Mouse (Mus musculus): Measurements from ENCODE around the gene Zfp36l1. TPM values are rescaled to one million over a fixed set of nuclear protein-coding genes. Genes with fewer than 3 reads are reported as not detected.

The Zfp36l1 gene
- total RNA-seq, 2 experiments from 2014 or later, result 80.4 to 90.5 TPM

DNA sequence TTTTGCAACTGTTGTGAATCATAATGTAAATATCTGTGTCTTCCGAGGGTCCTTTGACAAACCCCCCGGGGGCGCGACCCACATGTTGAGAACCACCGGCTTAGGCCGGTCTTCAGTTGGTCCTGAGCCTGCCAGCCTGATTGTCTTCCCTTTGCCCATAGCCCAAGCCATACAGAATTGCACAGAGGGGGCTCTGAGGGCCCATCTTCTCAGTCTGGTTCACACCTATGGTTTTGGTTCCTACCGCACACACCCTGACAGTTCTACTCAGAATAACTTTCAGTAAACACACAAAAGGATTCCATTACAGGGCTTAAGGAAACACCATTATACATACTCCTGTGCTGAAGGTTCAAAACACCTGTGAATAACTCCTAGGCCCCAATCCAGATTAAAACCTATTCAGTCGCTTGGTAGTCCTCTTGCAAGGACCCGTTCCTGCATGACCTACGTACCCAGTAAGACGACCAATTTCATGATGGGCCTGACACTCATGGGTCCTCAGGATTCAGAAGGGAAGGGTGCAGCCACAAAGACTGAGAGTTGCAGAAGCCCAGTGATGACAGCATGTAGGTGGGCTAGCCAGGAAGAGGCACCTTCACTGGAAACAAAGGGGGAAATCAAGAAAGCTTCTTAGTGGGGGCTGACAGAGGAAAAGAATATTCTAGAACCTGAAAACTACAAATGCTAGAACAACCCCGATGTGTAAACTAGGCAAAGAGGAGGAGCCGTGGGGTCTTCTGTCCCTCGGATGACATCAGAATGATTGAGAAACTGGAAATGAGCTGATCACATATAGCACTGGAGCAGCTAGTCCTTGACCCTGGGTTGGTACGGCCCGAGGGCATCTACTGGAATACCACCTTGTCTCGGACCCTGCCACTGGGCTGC is 18.8 kb upstream of the Zfp36l1 start:
- DNase-seq, result no peak

DNA sequence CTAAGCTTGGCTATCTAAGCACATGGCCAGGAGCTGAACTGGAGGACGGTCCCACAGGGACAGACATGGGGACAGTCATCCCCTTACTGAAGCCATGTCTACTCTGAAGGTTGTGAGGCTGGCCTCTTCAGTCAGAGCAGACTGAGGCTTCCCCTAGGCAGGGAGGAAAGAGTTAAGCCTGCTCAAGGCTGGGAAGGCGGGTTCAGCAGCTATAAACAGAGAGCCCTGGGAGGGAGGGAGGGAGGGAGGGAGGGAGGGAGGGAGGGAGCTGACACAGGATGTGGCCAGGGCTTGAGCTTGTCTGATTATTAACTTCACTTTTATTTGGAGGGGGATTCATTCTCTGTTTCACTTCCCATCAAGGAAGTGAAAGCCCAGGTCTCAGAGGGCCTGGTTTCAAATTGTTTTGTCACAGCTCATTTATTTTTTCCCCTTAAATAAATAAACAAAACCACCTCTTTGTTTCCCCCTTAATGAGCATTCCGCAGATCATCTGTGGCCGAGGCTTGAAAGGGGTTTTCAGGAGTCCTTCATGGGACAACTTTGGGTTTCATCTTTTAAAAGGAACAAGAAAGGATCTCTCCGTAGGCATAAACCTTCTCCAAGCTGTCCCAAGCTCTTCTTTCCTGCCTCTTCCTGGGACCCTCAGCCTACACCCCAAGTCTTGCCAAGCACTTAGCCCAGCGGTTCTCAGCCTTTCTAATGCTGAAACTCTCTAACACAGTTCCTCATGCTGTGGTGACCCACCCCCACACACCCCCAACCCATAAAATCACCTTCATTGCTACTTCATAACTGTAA is 17.9 kb upstream of the Zfp36l1 start:
- DNase-seq, result no peak

DNA sequence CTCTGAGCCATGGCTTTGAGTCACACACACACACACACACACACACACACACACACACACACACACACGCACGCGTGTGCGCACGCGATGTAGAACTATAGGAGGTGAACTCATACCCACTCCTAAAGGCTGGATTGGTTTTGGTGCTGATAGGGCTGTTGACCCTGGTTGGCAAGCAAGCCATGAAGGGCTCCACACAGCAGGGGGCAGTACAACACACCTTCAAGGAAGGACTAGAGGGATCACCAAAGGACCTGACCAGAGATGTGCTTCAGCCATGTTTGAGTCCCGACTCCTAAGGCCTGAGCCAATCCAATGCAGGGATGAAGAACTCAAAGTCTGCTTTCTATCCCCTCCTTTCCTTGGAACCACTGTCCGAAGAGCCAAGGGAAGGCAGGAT is 16.7 kb upstream of the Zfp36l1 start:
- DNase-seq, result no peak

DNA sequence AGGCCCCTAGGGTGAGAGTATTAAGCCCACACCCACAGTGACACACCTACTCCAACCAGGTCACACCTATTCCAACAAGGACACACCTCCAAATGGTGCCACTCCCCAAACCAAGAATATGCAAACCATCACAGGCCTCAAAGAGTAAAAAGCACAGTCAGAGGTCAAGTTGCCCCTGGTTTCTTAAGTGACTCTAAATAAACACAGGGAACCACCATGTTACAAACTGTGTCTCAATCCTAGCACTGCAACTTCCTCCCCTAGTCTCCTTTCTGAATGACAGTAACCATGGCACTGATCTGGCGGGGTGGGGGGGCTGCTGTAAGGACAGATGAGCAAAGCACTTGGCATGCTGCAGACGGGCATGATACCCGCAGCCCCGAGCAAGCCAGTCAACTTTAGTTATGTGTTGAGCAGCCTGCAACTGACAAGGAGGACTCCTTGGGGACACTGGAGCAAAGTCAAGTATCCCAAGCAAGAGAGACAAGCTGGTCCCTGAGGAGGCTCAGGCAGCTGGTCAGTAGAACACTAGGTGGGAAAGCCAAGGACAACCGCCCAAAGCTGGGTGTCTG is 14.5 kb upstream of the Zfp36l1 start:
- DNase-seq, result no peak

DNA sequence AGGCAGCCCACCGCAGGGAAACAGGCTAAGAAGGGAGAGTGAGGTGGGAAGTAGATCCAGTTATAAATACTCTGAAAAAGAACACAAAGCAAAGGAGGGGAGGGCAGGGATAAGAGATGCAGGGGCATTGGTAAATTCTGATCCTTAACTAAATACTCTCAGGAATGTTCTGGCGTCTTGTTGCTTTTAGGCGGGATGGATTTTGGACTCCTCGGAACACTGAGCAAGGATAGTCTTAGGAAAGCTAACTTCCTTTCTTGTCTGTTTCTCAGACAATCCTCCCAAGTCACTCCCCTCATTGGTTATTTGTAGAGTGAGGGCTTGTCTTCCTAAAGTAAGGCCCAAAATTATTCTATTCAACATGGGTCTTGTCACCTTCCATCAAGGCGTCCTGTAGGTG is 12.5 kb upstream of the Zfp36l1 start:
- no peak for DNase-seq

DNA sequence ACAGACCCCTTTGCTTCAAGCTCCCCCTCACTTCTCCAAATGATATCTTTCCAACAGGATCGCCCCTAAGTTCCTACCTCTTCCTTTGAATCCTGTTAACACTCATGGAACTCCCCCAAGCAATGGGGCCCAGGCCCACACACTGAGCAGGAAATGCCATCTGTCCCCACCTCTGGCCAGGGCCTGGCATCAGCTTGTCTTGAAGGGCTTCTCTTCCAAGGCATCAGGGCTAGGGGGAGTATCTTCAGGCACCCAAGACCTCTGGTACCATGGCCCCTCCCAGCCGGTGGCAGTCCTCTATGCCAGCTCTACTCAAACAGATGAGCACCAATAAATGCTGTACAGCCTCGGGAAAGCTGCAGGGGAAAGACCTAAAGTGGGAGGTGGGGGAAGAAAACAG is 11.9 kb upstream of the Zfp36l1 start:
- no peak for DNase-seq

DNA sequence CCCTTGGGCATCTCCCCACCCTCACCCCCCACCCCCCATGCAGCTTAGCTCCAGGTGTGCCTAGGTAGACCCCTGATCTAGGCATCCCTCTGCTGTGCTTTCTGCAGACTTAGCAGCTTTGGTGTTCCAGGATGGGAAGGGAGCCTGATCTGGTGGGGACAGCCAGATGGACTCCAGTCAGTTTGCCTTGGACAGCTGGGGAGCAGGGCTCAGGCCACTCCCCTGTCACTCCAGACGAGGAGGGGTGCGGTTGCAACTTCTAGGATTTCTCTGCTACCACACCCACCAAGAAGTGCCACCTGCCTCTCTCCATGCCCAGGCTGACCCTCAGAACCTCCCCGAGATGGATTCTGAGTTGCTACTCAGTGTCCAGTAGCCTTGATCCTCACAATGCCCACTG is 11.4 kb upstream of the Zfp36l1 start:
- peak; percentile 44 for DNase-seq

DNA sequence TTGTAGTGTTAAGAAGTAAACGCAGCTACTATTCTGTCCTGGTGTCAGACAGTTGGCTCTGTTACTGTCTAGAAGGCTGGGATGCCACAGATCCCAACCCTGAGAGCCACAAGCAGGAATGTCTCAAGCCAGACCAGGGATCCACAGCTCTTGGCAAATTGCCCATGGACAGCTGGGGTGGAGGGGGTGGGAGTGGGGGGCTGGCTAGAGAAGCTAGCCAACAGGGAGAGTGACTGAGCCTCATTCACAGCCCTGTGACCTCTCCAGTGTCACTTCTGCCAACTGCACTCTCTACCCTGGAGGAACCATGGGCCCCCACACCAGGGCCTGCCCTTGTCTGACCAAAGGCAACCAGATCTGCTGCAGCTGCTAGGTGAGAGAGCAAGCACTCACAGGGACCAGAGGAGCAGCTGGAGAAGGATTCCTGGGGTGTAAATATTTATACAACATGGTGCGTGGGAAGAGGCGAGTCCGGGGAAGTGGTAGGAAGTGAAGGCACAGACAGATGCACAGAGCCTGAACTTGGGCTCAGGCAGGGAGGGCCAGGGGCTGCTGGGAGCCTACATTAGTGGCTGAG is 10.5 kb upstream of the Zfp36l1 start:
- DNase-seq, result peak; percentile 59

DNA sequence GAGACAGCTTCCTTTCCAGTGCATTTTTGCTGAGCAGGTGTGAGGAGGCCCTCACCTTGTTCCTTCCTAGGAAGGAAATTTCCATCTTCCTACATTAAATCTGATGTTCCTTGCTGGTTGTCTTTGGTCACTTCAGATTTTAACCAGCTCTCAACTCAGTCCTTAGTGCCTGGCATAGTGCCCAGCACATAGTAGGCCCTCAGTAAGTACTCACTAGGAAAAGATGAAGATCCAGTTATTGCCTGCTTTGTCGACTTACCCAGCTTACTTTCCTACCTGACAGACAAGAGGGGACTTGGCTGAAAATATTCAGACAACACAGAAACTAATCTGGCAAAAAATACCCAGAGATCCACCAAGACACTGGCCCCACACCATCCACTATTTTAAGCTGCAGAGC is 8.6 kb upstream of the Zfp36l1 start:
- no peak for DNase-seq

DNA sequence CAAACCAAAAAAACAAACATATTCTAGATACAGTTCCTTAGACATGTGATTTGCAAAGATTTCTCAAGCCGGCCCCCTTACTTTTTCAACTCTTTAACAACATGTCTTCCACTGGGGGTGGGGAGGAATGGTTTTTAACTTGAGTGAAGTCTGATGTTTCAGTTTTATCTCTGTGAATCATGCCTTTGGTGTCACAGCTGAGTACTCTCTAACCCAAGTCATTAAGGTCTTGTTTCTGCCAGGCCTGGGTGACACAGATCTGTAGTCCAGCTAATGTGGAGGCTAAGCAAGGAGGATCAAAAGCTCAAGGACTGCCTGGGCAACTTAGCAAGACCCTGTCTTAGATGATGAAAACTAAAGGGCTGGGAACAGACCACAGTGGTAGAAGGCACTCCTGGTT is 5.8 kb upstream of the Zfp36l1 start:
- DNase-seq, result no peak

DNA sequence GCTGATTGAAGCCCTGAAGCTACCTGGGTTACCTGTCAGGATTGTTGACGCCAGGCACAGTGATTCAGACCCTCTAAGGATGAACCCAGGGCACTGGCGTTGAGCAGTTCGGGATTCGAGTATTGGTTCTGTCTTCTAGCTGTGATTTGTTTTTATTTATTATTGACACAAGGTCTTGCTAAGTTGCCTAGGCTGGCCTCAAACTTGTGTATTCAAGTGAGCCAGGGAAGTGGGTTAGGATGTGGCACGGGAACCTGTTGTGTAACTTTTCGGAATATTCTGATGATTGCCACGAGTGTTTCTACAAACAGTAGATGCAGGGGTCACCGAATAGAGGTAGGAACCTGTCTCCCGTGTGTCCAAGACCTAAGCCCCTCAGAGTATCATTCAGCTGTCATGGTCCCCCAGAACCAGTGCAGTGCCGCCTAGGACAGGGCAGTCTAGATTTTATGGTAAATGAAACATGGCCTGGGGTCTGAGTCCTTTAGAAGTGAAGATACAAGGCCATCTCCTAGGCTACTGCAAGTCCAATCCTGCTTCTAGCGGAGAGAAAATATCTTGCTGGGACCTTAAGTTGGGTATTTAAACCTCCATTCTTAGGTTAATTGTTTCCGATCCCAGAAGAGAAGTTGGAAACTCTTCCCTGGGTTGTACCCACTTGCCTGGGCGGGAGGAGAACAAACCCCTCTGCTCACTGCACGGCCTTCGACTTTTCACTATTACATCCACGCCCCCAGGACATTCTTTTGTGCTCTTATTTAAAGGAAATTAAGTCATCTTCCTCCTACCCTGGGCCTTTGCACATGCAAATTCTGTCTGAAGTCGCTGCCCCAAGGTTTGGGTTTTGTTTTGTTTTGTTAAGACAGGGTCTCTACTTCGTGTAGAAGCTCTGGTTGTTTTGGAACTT is 3.6 kb upstream of the Zfp36l1 start:
- DNase-seq, result no peak

DNA sequence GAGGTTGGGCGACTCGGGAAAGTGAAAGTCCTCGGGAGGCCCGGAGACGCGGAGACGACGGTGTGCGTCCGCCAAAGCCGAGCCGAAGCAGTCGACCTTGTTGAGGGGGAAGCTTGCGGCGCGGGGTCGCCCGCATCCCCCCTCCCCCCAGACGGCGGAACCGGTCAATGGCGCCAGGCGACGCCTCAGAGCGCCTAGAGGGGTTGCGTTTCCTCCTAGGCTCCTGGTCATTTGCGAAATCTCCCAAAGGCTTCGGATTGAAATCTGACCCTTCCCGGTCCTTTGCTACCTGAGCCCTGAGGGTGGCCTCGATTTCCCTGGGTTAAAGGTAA is 3.0 kb upstream of the Zfp36l1 start:
- DNase-seq, result no peak

DNA sequence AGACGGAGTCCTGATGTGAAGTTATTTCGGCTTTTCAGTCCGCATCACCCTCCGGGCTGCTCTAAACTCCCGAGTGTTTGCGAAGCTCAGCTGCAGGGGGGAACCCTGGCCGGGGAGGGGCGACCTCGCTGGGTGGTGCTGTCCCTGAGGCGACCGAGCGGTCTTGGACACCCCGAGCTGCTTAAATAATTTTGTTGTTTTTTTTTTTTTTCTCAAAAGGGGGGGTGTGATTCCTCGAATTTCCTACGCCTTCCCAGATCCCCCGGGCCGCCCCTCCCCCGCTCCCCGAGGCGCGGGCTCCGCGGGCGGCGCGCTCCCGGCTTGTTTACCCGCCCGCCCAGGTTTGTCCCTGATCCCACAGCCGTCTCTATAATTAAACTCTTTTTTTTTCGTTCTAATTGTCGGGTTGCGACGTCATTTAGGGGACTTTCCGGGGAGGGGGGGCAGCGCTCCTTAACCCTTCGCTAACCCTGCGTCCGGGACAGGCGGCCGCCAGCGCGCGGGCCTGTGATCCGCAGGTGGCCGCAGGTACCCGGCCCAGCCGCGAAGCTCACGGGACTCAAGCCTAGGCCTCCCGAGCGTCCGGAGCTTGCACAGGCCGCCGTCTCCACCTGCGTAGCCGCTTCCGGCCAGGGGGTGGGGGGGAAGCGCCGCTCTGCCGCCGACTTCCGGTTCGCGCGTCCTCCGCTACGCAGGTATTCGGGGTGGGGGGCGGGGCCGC is 2.5 kb upstream of the Zfp36l1 start:
- DNase-seq, result peak; percentile 79

DNA sequence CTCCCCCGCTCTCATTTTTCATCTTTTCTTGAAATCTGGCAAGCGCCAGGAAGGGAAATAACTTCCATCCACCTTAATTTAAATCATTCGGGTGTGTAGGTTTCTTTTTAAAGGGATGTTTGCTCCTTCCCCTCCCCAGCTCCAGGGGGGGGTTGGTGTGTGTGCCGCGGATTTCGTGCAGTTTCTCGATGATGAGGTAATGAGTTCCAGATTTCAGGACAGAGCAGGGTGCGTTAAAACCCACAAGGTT is 2.0 kb upstream of the Zfp36l1 start:
- DNase-seq, result no peak

DNA sequence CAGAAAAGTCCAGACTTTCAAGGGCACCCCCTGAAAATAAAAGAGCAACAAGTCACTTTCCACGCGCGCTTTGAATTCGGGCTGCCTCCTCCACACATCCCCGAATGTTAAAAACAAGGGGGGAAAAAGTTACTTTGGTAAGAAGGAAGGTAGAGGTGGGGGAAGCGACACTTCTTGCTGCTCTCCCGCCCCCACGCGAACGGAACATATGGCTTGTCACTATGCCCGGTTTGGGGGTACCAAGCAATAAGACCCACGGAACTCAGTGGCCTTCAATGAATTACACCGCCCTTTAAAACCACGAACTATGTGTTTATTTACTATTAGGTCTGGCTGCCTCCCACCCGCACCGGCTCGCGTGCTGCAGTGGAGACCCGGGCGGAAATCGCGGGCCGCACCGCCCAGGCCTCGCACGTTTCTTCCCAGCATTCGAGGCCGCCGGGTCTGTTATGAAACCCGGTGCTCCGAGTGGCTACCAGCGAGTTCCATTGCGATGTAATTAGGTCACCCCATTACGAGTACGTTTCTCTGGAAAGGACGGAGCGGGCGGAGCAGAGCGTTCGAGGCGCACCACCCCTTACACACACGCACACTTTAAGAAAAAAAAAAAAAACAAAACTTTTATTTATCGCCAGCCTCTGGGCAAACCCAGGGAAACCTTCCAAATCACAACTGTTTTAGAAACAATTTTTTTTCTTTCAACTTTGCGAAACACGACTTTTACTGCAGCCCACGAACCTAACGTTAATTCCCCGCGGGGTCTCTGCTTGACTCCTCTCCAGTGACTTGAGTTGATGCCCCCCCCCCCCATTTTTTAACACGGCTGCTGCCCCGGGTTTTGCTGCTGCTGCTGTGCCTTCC is 1.4 kb upstream of the Zfp36l1 start:
- peak; percentile 71 for DNase-seq

DNA sequence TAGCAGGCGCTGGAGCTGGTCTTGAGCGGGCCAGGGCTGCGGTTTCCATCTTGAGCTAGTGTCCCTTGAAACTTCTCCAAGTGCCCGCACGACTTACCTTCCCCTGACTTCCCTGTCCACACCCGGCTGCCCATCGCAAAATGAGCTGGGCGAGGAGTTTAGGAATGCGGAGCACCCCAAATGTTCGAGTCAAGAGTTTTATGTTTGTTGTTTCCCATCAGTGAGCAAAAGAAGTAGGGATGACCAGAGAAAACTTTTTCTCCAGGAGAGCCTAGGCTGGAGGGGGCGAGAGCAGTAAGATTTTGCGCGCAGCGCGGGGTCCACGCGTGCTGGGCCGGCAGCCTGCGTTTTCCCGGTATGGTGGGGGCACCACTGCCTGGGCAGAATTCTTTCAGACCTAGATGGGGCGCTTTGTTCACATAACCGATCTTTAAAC is 791 bp upstream of the Zfp36l1 start:
- peak; percentile 61 for DNase-seq

DNA sequence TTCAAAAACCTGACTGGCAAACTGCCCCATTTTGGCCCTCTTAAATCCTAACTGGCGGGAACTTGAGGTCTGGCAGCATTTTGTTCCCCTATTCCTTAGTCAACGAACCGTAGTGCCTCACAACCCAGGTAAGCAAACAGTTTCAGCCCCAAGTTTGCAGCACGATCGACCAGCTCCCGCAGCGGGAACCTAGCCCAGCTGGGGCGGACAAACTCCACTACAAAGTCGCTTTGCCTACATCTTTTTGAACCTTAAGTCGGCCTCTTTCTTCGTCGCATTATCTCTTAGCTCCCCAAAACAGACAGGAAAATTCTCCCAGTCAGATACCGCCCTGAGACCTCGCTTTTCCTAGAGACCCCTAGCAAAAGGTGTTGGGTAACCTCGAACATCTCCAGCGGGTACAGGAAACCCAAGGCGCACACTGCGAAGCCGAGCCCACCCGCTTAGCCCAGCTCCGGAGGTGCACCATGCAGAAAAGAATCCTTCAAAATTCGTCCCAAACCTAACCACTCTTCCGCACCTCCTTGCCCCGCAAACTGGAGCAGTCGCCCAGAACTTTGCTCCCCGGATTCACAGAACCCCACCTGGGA is 647 bp downstream of the Zfp36l1 start:
- peak; percentile 39 for DNase-seq

DNA sequence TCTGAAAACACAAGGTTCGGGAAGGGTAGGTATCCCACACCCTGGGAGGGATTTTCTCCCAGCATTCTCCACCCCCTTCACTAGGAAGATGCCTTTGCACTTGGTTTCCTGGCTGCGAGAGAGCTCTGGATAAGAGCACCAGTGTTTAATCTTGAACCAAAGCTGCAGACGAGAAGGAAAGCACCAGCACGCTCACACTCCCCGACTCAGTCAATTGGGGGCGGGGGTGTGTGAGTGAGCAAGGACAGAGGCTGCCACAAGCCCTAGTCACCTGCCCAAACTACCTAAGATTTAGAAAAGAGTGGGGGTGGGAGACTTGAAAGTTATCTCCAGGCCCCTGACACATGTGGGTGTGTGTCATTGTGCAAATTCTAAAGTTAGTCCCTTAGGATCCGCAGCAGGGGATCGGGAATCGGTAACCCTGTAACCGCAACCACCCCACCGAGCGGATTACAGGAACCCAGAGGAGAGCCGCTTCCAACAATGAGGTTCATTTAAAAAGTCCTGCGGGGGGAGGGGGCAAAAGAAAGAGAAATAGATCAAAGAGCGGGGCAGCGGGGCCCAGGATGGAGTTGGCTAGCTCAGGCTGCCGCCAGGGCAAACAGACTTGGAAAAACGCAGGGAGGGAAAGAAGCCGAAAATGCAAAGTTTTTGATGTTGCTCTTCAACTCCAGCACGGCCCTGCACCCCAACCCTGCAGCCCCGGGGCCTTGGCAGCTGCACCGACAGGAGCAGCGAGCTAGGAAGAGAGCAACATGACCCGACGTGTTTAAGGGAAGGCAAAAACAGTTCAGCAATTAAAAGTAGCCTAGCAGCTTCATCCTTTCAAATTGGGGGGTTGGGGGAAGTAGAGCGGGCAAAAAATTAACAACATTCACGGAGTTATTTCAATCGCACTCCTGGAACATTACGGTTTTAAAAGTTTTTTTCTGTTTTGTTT is 1.4 kb downstream of the Zfp36l1 start:
- peak; percentile 40 for DNase-seq

DNA sequence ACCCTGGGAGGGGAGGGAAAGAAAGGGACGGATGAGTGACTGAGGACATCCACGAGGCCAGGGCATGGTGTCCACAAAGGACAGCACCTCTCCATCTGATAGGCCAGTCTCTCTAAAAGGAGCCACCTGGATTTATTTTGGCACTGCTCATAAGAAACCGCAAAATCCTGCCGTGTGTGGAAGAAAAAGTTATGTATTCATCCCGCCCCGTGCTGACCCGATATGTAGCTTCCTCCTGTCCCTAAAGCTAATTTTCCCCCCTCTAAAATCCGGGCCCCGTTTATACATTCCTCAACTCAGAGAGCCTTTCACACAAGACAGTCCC is 2.3 kb downstream of the Zfp36l1 start:
- no peak for DNase-seq

Data from gastrocnemius, postnatal 10 days (tissue).